Mouse (Mus musculus) heart, embryonic 10.5 days (tissue): ENCODE measurements around the gene Tbc1d2. TPM values are rescaled to one million over a fixed set of nuclear protein-coding genes. Genes with fewer than 3 reads are reported as not detected.

Source experiments
- DNase-seq: peaks from one replicate; pipeline ENCODE4 v3.0.0-alpha.2; 2017; ENCODE audit warnings: low spot score
- H3K27ac ChIP-seq: fragments of 300-500 bp; sonication (generic); 2 replicates; pipeline ENCODE4 v1.5.1; 2016; ENCODE audit warnings: mild to moderate bottlenecking
- H3K27me3 ChIP-seq: fragments of 300-500 bp; sonication (generic); 2 replicates; pipeline ENCODE4 v1.6.1; 2016; ENCODE audit warnings: mild to moderate bottlenecking; ENCODE audit not compliant: poor library complexity, insufficient read depth, severe bottlenecking
- H3K36me3 ChIP-seq: fragments of 300-500 bp; sonication (generic); 2 replicates; pipeline ENCODE4 v1.6.1; 2016; ENCODE audit warnings: mild to moderate bottlenecking, moderate library complexity
- H3K4me1 ChIP-seq: fragments of 300-500 bp; sonication (generic); 2 replicates; pipeline ENCODE4 v1.6.1; 2016; ENCODE audit warnings: mild to moderate bottlenecking
- H3K4me3 ChIP-seq: fragments of 300-500 bp; sonication (generic); 2 replicates; pipeline ENCODE4 v1.5.1; 2016; ENCODE audit warnings: mild to moderate bottlenecking, moderate library complexity
- H3K9me3 ChIP-seq: fragments of 300-500 bp; sonication (generic); 2 replicates; pipeline ENCODE4 v1.6.1; 2016; ENCODE audit warnings: mild to moderate bottlenecking, moderate library complexity
- WGBS: fragments of 180-500 bp; shearing (Covaris S2); methylation state at CpG from one replicate; pipeline ENCODE4 v1.1.7; 2016; 5-methylcytosine and 5-hydroxymethylcytosine counted together
- polyA plus RNA-seq: library from polyadenylated mRNA; unstranded; fragments of >200 nt; fragmentation: Nextera tagmentation; extraction: Ambion mirVana; gene quantifications from 2 replicates; pipeline ENCODE4 v1.2.1, GENCODE M21; 2016

The Tbc1d2 gene
- polyA plus RNA-seq, 1 experiment from 2014 or later = 0.98 TPM

- H3K36me3 ChIP-seq = no peaks in the 10 kb centered on the region
- H3K9me3 ChIP-seq = no peaks in the 10 kb centered on the region
- peaks cover 8% of the 10 kb centered on the region; the same call in 1 of the 2 replicates for H3K27me3 ChIP-seq
- peak overlapping the region; percentile 67; the same call in 1 of the 2 replicates for H3K27ac ChIP-seq
- H3K4me3 ChIP-seq = peak overlapping the region; percentile 58; the same call in 1 of the 2 replicates
- DNase-seq = no peak
- WGBS = 1% methylated on average over 7 of the region's 8 CpGs
- peaks cover 59% of the 10 kb centered on the region for H3K4me1 ChIP-seq
Measured at GRCm38 (mm10) chr4:46665371-46665774, 15.4 kb upstream of the Tbc1d2 start.

- DNase-seq = peak; percentile 94
- Histone ChIP-seq H3K36me3 (no peaks in the 10 kb centered on the region), H3K4me3 (peak overlapping the region; percentile 58), H3K27me3 (peaks cover 10% of the 10 kb centered on the region; the same call in 1 of the 2 replicates), H3K9me3 (no peaks in the 10 kb centered on the region), H3K4me1 (peaks cover 55% of the 10 kb centered on the region), H3K27ac (peak overlapping the region; percentile 91)
- 2% methylated on average over 34 of the region's 34 CpGs for WGBS
Measured at GRCm38 (mm10) chr4:46664123-46665009, 14.4 kb upstream of the Tbc1d2 start.

- H3K36me3 ChIP-seq = no peaks in the 10 kb centered on the region
- DNase-seq = no peak
- peaks cover 10% of the 10 kb centered on the region; the same call in 1 of the 2 replicates for H3K27me3 ChIP-seq
- no peaks in the 10 kb centered on the region for H3K9me3 ChIP-seq
- no peak overlapping the region for H3K27ac ChIP-seq
- H3K4me1 ChIP-seq = peaks cover 31% of the 10 kb centered on the region
- no peak overlapping the region for H3K4me3 ChIP-seq
- 77% methylated on average over 9 of the region's 9 CpGs for WGBS
Measured at GRCm38 (mm10) chr4:46661433-46661832, 11.4 kb upstream of the Tbc1d2 start.

DNA sequence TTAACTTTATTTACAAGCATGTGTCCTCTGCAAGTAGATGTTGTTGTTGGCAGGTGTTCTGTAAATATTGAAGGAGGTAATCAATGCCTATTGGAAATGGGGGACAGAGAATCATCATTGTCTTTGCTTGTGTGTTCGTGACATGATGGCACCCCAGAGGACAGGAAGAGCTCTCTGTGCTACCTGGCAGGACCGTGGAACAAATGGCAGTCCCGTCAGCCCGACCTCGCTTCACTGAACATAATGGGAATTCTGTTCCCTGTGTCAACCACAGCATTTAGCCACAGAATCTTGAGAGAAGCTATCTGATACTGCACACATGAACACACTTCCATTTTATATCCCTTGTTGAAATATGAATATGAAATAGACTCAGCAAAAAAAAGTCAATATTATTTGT, 8.9 kb upstream of the Tbc1d2 start:
- no peak for DNase-seq
- no peak overlapping the region for H3K4me3 ChIP-seq
- WGBS = 65% methylated on average over 5 of the region's 5 CpGs
- H3K27me3 ChIP-seq = peaks cover 18% of the 10 kb centered on the region; the same call in 1 of the 2 replicates
- no peaks in the 10 kb centered on the region for H3K9me3 ChIP-seq
- no peak overlapping the region for H3K27ac ChIP-seq
- no peaks in the 10 kb centered on the region for H3K36me3 ChIP-seq
- peaks cover 9% of the 10 kb centered on the region for H3K4me1 ChIP-seq

GRCm38 (mm10) chr4:46657116-46657515, 7.1 kb upstream of the Tbc1d2 start:
- Histone ChIP-seq H3K36me3 (no peaks in the 10 kb centered on the region), H3K4me3 (no peak overlapping the region), H3K27ac (no peak overlapping the region), H3K27me3 (peaks cover 21% of the 10 kb centered on the region), H3K9me3 (no peaks in the 10 kb centered on the region), H3K4me1 (no peaks in the 10 kb centered on the region)
- no peak for DNase-seq
- WGBS = 11% methylated on average over 5 of the region's 5 CpGs

- Histone ChIP-seq H3K4me1 (no peaks in the 10 kb centered on the region), H3K27ac (no peak overlapping the region), H3K36me3 (no peaks in the 10 kb centered on the region), H3K27me3 (peaks cover 32% of the 10 kb centered on the region), H3K9me3 (no peaks in the 10 kb centered on the region), H3K4me3 (no peak overlapping the region)
- no peak for DNase-seq
- 71% methylated on average over 2 of the region's 2 CpGs for WGBS
Measured at GRCm38 (mm10) chr4:46655956-46656355, 5.9 kb upstream of the Tbc1d2 start.

- no peaks in the 10 kb centered on the region for H3K36me3 ChIP-seq
- WGBS = 63% methylated on average over 1 of the region's 1 CpGs
- no peak overlapping the region for H3K27ac ChIP-seq
- no peak overlapping the region for H3K4me3 ChIP-seq
- H3K4me1 ChIP-seq = 0 out of 2 replicates have a peak, but pooled peaks cover 4% of the 10 kb centered on the region
- no peaks in the 10 kb centered on the region for H3K9me3 ChIP-seq
- H3K27me3 ChIP-seq = peaks cover 31% of the 10 kb centered on the region
- DNase-seq = no peak
Measured at GRCm38 (mm10) chr4:46655298-46655697, 5.3 kb upstream of the Tbc1d2 start.

DNA sequence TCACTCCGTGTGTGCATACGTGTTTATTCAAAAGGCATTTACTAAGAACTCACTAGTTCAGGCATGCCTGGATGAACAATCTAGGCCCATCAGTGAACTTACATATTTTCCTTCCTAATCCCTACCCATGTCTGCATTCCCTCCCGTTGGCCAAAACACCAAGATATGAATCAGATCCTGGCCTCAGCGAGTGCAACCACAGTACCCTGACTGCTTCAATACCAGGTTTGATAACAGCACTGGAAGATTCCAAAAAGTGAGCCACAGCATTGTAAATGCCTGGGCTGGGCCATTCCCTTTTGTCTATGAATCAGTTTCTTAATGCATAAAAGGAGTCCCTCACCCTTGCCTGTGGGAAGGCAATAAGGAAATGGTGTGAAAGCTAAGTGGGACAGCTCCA, 848 bp downstream of the Tbc1d2 start:
- no peaks in the 10 kb centered on the region for H3K36me3 ChIP-seq
- 52% methylated on average over 4 of the region's 4 CpGs for WGBS
- peak overlapping the region; percentile 70 for H3K4me3 ChIP-seq
- peaks cover 47% of the 10 kb centered on the region for H3K27me3 ChIP-seq
- H3K9me3 ChIP-seq = no peaks in the 10 kb centered on the region
- no peak for DNase-seq
- H3K4me1 ChIP-seq = 0 out of 2 replicates have a peak, but pooled peaks cover 12% of the 10 kb centered on the region
- H3K27ac ChIP-seq = no peak overlapping the region

DNA sequence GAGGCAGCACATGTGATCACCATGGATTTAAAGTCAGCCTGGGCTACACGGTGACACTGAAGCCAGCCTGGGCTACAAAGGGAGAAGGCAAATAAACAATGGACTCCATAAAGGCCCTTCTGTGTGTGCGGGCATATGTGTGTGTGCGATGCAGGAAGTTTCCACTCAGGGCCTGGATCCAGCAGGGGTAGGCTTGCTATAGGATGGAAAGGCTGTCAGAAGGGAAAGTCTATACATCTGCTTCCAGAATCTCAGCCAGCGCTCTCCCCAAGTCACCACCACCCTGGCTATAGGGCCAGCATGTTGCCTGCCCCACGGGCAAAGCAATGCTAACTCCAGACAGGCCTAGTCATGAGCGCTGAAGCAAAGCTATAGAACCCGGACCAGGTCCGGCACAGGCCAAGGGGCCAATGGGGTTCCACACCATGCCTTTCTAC, 6.3 kb downstream of the Tbc1d2 start:
- 85% methylated on average over 8 of the region's 8 CpGs for WGBS

GRCm38 (mm10) chr4:46642924-46643675, 6.9 kb downstream of the Tbc1d2 start:
- Histone ChIP-seq H3K36me3 (no peaks in the 10 kb centered on the region), H3K9me3 (no peaks in the 10 kb centered on the region), H3K27ac (0 out of 2 replicates have a peak overlapping the region, but pooled peaks have one; percentile 11), H3K27me3 (peaks cover 7% of the 10 kb centered on the region), H3K4me3 (no peak overlapping the region), H3K4me1 (0 out of 2 replicates have a peak, but pooled peaks cover 3% of the 10 kb centered on the region)
- DNase-seq = no peak
- WGBS = 67% methylated on average over 8 of the region's 8 CpGs

More for the DNA sequence above, 6.3 kb downstream of the Tbc1d2 start:
- Histone ChIP-seq H3K9me3 (no peaks in the 10 kb centered on the region), H3K4me1 (0 out of 2 replicates have a peak, but pooled peaks cover 3% of the 10 kb centered on the region), H3K36me3 (no peaks in the 10 kb centered on the region), H3K4me3 (no peak overlapping the region), H3K27me3 (peaks cover 13% of the 10 kb centered on the region), H3K27ac (no peak overlapping the region)
- no peak for DNase-seq

DNA sequence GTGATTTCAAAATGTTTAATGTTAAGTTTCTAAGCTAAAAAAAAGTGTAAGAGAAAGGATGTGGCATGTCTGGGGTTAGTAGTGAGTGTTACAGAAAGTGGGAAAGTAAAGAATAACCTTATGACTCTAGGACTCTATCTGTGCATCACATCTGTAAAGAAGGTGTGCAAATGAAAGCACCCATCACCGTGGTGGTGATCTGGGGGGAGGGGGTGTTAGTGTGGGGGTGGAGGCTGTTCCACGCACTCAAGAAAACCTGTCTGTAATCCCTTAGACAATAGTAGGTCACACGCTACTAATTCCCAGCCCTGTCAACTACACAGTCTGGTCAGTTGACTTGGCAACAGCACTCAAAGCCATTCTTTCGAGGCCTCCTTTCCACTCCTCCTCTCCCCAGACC, 8.7 kb downstream of the Tbc1d2 start:
- Histone ChIP-seq H3K9me3 (no peaks in the 10 kb centered on the region), H3K27ac (no peak overlapping the region), H3K4me3 (no peak overlapping the region), H3K27me3 (no peaks in the 10 kb centered on the region), H3K4me1 (0 out of 2 replicates have a peak, but pooled peaks cover 3% of the 10 kb centered on the region), H3K36me3 (no peaks in the 10 kb centered on the region)
- DNase-seq = no peak
- 80% methylated on average over 4 of the region's 4 CpGs for WGBS

- Histone ChIP-seq H3K9me3 (no peaks in the 10 kb centered on the region), H3K27ac (no peak overlapping the region), H3K4me1 (0 out of 2 replicates have a peak, but pooled peaks cover 3% of the 10 kb centered on the region), H3K4me3 (no peak overlapping the region), H3K36me3 (no peaks in the 10 kb centered on the region), H3K27me3 (0 out of 2 replicates have a peak, but pooled peaks cover 4% of the 10 kb centered on the region)
- no peak for DNase-seq
- 69% methylated on average over 8 of the region's 8 CpGs for WGBS
Measured at GRCm38 (mm10) chr4:46639866-46640265, 10.1 kb downstream of the Tbc1d2 start.
